Mouse (Mus musculus): Measurements from ENCODE around the gene Recql.

Recql gene

DNA sequence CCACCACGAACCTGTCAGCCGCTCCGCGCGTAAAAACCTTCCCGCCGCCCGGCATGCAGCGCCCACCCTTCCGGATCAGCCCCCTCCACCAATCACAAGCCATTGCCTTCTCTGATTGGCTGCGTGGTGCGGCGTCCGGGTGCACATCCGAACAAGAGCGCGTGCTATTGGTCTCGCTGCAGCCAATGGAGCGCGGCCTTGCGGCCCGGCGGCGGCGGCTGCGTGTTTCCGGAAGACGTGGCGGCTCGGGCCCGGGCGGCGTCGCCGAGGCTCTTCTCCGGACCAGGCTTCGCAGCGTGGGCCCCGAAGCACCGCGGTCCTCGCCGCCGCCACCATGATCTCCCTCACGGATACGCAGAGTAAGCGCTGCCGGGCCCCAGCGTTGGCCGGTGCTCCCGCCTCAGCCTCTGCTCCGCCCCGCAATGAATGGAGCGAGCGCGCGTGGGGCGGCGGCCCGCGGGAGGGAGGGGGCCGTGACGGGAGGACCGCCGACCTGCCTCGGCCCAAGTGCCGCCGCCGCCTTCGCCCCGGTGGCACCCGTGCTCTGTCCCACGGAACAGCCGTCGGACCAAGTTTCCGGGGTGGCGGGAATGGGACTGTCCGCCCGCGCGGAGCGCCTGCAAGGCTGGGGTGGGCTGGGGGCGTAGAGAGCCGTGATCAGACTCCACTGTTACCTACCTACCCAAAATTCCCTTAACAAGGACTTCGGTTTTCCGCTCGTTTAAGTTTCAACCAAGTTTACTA, at the start of gene Recql, which contains the start of gene Golt1b:
Gene Recql, minus strand, starts transcription at position 77 of the 744 bp plus-strand sequence.
Gene Golt1b, plus strand, starts transcription at position 211 of the 744 bp plus-strand sequence.
- DNase-seq (ENCODE audit: low spot score in 2 of 2): peak; percentile 97 to 99

DNA sequence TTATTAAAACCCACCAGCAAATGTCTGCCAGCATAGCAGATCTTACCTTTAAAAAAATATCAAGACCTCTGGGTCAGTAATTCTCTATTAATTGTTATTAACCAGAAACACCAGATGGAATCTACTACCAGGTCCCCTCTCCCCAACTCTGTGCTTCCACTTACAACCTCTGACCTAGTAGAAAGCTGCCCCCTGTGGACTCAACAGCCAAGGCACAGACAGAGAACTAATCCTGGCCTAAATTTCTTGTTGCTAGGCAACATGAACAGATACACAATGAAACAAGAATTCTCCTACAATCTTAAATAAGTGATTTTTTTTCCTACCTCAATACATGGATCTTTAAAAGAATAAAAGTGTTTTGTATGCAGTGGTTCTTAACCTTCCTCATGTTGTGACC, 42.2 kb upstream of the Recql start:
- no peak for DNase-seq (ENCODE audit: low spot score in 2 of 2)

DNA sequence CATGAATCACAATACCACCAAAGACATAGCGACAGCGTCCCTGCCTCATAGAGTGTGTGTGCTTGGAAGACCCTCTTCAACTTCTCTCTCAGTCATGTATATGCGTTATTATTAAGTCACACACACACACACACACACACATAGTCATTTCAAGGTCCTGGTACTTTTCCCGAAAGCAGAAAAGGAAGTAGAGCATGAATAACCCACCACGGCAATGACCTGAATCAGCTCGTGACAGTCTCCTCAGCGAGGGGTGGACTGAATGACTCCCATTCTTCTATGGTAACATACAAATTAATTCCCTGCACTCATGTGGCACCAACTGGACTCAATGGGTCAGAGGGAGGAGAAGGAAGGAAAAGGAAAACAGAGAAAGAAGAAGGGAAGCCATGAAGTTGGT, 38.1 kb upstream of the Recql start:
- no peak for DNase-seq (ENCODE audit: low spot score in 2 of 2)

DNA sequence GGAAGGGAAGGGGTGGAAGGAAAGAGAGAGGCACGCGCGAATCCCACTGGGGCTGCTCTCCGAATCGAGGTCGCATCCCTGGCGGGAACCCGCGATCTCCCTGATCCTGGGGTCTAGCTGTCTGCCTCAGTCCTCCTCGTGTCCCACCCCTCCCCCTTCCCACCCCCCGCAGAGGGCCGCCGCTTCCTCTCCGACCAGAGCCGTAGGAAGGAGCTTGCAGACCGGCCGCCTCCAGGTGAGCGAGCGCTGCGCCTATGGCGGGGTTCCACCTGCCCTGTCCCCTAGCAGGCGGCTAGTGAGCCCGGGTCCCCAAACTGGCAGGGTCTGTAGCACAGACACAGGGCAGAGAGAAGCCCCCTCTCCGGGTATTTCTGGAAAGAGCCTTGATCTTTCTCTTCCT, 27.7 kb upstream of the Recql start:
- DNase-seq (ENCODE audit: low spot score in 2 of 2): no peak

DNA sequence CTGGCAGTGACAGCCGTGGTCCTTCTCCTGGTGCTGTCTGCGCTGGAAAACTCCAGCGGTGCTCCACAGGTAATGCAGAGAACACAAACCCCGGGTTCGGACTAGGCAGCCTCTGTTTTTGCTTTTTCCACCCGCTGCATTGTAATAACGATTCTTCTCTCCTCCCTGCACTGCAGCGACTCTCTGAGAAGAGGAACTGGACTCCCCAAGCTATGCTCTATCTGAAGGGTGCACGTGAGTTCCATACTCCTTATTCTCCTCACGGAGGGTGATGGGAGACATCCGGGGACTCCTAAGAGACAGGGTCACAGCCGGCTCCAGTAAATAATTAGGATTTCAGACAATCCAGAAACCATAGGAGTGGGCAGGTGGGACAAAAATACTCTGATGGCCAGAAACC, 27.0 kb upstream of the Recql start:
- DNase-seq (ENCODE audit: low spot score in 2 of 2): no peak

DNA sequence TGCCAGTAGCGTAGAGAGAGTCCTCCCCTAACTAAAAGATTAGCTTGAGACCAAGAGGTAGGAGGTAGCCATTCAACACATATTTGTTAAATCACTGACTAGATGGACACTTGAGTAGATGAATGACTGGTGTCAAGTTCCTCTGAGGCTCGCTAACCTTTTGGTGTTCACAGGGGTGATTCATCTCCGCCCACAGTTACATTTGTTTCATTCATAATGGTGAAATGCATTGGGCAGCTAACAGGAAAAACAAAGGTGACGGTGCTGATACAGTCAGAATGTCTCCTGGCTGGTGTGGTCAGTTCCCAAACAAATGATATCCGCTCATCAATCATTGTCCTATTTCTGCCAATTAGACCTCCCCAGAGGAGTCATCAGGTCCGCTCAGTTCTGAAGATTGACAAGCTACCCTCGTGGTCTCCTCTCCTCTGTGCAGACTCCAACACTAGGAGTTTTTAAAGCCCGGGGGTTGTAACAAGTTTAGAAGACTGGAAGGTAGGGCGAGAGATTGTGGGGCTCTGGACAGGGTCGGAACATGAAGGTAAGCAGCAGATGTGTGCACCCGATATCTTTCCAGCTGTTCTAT, 26.1 kb upstream of the Recql start, which contains the start of gene Spx:
Gene Spx, plus strand, starts transcription at position 536 of the 586 bp plus-strand sequence.
- DNase-seq (ENCODE audit: low spot score in 2 of 2): no peak

DNA sequence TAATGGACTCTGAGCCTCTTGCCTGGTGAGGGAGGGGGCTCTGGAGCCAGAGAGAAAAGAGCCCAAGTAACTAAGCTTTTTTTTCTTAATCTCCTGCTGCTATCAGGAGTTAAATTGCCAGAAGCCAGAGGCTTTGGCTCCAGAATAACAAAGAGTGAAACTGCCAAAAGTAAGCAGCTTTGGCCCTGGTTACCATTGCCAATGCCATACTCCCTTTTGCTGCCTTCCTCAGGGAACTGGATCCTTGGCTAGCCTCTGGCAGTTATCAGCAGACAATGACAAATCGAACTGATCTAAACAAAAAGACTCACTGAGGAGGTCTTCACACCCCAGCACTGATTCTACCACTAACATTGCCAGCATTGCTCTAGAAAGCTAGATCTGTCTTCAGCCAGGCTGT, 24.3 kb upstream of the Recql start:
- DNase-seq (ENCODE audit: low spot score in 2 of 2): no peak

DNA sequence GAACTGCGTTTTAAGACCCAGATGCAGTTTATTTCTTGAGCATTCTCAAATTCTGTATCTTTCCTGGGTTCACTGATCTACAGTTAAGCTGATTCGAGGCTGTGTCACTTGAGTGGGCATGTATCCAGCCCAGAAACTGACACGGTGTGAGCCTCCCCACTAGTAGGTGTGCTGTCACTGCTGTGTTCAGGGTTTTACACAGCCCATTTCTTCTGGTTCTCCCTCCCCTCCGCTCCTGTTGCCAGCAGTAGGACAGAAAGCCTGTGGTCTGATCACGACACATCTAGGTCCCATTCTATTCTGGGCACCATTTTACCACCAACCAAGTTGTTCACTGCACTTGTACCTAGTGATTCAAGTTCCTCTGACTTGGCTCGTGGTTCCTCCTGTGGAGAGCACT, 8.9 kb upstream of the Recql start:
- no peak for DNase-seq (ENCODE audit: low spot score in 2 of 2)

DNA sequence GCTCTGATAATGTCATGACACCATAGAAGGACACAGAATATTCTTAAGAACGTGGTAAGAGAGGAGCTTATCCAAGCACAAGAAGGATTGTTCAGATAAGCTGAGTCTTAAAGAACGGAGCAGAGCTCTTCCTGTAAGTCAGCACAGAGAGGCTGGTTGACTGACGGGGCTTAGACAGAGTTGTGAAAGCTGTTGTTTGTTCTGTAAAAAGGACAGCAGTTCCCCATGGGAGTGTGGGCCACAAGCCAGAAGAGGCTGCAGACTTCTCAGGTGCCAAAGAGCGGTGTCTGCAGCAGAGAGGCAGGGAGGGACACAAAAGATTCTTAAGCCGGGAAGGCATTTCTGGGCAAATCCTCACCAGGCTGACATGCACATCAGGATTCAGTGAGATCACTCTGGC, 7.8 kb upstream of the Recql start:
- no peak for DNase-seq (ENCODE audit: low spot score in 2 of 2)

DNA sequence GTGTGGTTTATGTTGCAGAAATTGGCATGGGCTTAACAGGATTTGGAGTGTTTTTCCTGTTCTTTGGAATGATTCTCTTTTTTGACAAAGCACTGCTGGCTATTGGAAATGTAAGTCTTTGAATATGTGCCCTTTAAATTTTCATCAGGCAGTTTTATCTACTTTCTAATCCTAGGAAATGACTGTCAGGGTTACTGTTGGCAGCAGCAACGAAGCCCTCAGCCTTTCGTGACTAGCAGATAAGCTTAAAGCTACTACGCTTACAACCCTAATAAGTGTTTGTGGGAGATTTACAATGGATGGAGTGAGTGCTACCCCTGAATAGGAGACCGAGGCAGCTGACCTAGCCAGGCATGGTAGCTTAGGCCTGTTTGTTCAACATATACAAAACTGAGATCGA, 5.4 kb upstream of the Recql start:
- no peak for DNase-seq (ENCODE audit: low spot score in 2 of 2)

DNA sequence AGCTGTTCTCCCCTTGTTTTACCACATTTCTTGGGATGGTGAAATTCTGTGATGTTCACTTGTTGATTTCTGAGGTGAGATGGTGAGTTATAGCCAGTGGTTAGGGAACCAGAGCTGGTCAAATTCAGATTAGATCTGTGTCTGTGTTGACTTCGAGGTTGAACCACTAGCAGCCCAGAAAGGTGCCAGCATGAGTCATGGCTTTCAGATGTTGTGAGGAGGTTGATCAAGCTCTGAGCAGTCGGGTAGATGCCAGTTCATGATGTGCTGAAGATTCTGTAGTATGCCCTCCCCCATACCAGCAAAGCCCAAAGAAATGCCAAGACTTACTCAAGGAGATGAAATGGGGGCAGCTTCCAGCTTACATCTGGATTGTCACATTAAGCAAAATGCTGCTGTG, 2.2 kb upstream of the Recql start:
- no peak for DNase-seq (ENCODE audit: low spot score in 2 of 2)

DNA sequence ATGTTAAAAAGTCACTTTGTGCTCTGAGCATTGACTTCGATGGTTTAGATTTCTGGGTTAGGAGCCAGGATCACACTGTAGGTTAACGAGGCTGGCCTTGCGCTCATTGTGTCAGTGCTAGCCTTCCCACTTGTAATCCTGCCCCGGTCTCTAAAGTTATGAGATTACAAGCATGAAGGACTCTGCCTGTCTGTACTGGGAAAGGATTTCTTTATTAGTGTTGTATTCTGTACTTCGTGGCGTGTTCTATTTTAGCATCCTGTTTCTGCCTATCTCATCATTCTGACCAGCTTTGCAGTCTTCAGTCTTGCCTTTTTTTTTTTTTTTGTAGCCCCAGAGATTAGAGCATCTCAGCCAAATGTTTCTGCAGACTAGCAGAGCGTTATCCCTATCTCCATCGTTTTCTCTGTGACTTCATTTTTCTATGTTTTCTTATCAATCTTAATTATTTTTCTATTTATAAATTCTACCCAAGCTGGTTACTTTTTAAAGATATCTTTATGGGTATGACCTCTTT, 926 bp upstream of the Recql start:
- DNase-seq (ENCODE audit: low spot score in 2 of 2): no peak

DNA sequence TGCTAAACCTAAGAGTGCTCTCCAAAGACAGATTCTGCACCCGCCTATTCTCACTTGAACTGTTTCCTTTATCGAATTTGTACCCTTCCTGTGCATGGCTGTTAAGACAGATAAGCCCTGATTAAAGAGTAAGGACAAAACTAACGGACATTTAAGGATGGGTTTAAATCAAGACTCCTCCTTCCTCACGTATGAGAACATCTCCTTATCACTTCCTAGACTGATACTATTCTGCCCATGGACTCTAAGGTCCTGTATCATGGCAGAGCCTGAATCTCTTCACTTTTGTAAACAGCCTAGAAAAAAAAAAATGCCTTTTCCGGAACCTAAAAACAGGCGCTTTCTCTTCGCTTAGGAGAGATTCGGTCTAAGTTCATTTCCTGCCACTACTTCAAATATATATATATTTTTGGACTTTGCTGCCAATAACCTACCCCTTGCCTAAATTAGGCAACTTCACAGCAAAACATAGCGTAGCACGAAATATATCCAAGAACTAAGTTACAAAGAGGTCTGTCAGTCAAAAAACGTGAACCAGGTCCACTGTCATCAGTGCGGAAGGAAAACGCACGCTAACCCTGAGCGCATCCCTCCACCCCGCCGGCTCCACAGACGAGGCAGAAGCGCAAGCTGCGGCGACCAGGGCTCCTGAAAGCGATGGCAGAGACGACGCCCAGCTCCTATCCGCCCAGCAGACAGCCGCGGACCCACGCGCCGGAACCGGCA, 439 bp downstream of the Recql start:
- no peak for DNase-seq (ENCODE audit: low spot score in 2 of 2)

DNA sequence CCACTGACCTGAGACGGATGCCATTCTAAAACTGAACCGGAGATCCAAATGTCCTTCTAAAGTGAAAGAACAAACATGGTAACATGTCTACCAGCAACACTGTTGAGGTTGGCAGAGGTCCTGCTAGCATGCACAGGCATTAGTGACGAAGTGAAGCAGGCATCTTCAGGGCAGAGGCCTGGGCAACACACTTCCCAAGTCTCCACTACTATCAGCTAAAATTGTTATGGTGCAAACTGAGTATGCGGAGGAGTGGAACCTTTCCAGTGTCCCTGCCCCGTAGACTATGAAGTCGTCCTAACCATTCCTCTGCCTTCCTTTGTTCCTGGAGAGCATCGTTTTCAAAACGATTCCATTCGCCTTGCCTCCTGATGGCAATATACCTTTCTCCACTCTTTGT, 2.4 kb downstream of the Recql start:
- no peak for DNase-seq (ENCODE audit: low spot score in 2 of 2)

DNA sequence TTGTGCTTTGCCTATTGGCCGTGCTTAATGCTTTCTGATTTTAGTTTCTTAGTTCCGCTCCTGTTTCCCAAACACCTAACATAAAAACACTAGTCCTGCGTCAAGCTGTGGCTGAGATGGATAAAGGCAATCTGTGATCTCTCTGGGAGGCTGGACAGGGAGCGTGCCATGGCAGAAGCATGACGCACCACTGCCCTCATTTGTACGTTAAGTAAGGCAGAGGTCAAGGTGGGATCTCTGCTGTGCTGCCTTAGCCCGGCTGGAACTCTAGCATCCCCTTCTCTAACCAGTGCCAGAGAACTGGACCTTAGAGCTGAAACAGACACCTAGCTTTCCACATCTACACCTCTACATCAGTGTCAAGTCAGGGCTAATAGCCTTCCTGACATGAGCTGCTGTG, 5.3 kb downstream of the Recql start:
- no peak for DNase-seq (ENCODE audit: low spot score in 2 of 2)

DNA sequence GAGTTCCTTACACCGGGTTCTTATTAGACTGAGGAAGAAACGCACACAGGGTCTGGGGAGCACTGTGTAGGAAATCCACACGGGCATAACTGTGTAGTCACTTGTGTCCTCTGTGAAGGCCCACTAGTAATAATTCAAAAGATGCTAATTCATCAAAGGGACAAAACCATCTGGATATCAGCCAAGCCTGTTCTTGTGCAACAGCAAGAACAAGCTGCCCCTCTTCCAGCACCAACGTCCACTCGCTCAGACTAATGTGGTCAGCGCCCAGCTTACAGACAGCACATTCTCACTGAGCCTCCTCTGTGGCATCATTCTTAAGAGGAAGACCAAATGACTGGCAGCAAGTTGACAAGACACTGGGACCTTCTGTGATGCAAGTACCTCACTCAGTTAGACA, 6.9 kb downstream of the Recql start:
- no peak for DNase-seq (ENCODE audit: low spot score in 2 of 2)

DNA sequence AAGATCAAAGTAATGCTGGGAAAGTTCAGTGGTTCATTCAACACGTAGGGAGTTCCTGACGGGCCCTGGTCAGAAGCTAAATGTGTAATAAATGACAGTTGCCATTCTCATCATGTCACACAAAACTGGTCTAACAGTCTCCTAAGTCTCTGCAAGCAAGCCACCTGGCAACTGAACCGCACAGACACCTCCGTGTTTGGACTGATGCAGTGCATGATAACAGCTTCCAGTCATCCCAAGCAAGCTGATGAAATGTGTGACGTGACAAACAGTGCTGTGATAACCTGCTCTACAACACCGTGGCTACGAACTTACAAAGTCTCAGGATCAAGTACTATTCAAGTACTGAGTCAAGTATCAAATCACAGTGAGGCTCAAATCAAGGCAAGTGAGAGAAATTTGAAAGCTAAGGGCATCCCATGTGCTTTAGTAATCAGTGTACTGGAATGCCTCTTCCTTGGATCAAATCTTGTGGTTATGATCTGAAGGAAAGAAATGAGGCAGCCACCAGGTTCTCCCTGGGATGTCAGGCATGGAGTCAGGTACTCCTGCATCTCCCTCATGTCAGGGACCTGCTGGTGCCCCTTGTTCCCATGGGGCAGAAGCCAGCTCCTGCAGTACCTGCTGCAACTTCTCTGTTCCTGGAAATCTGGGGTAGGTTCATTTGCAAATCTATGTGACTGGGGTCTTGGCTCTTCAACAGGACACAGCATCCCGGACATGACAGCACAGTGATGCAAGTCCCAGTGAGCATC, 8.1 kb downstream of the Recql start:
- DNase-seq (ENCODE audit: low spot score in 2 of 2): no peak

DNA sequence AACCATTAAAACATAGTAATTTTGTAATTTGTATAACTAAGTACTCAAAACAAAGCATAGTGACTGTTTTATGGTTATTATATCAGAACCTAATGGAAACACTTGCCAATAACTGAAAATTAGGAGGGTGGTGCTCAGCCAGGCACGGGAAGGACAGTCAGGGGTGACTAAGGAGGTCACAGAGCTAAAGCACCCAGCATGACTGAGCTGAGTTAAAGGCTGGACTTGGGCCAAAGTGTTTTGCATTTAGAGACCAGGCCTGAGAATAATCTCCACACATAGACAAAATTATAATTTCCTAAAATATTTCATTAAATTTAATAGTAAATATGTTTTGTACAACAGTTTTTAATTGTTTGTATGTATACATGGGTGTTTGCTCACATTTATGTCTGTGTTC, 9.8 kb downstream of the Recql start:
- no peak for DNase-seq (ENCODE audit: low spot score in 2 of 2)

DNA sequence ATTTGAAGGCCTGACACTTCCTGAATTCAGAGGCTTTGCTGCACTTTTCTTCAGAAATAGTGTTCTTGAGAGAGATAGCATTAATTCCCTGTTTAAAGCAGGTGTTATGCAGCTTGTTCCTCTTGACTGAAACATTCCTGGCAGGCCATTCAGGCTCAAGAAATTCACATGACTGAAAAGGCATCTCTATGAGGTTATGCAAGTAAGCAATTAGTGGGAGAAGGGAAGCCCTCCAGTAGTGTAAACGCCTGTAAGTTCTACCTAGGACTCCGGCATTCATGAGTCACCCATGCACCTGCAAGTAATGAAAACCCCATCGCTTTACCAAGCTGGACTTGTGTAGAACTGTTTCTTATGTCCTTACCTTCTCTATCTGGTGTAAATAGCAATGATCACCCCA, 17.3 kb downstream of the Recql start:
- no peak for DNase-seq (ENCODE audit: low spot score in 2 of 2)

DNA sequence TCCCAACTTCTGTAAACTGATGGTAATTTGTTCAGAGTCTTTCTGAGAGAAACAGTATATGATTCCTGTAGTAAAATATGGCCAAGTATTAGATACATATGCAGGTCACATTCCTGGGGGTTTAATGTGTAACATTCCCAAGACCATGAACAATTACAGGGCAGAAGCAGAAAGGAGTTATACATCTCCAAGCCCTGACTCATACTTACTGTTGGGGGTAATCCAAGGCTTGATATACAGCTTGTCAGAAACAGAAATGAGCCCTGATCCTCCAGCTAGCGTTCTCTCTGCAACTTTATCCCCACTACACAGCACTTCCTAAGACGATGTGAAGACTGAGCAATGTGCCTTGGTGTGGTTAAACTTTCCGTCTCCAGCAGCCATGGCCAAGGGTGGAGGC, 19.3 kb downstream of the Recql start:
- no peak for DNase-seq (ENCODE audit: low spot score in 2 of 2)

DNA sequence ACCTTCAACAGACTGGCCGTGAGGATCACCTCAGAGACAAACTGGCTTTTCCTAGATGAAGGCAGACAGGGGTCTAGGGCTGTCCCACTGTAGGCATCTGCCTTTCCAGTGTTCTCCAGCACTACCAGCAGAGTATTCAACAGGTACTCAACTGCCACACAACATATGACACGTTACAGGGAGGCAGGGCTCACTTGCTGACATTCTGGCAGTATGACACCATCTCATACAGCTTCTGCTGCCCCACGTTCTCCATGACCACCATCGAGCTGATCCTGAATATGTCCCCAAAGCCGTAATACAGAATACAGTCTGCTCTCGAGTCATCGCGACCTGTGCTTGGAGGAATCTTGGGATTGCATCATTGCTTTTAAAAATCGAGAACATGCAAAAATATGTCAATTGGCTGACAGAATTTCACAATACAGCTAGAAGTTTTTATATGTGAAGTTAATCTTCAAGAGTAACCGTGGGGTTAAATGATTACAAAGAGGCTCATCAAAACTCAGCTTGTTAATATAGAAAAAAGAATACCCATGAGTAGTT, 20.3 kb downstream of the Recql start:
- DNase-seq (ENCODE audit: low spot score in 2 of 2): no peak

Data from frontal cortex, postnatal 25 days (tissue).